Mouse (Mus musculus): ENCODE results near the gene Slfn14. TPM values are rescaled to one million over a fixed set of nuclear protein-coding genes. Genes with fewer than 3 reads are reported as not detected.
A peak's percentile ranks its signal among the peaks of the same experiment; 100 is the strongest.
"Not testable (repeated sequence)": the region's sequence is repeated elsewhere in the genome, so short reads cannot be mapped to it uniquely, and the experiment has no call there.

Gene Slfn14
- total and polyA plus RNA-seq, 3 experiments: 0.04 to 0.19 TPM; not detected in 1

- H3K79me2 ChIP-seq (ENCODE audit: control insufficient read depth, insufficient read depth, low read length, poor library complexity): peaks cover 19% of the 10 kb centered on the region
- peaks cover 11 to 19% of the 10 kb centered on the region in 2 experiments for H3K4me1 ChIP-seq (ENCODE audit: control insufficient read depth in 1 of 2, insufficient read depth in 2 of 2, low read length in 2 of 2)
- peaks cover 17 to 38% of the 10 kb centered on the region in 2 experiments for H3K36me3 ChIP-seq (ENCODE audit: control insufficient read depth in 1 of 2, insufficient read depth in 2 of 2, low read length in 2 of 2)
- not testable (repeated sequence) for DNase-seq (ENCODE audit: low read depth, low spot score); H3K4me3 ChIP-seq (ENCODE audit: control insufficient read depth in 1 of 2, insufficient read depth in 1 of 2, low read depth in 2 of 2, low read length in 2 of 2); H3K27me3 ChIP-seq (ENCODE audit: control insufficient read depth in 1 of 2, insufficient read depth in 2 of 2, low read length in 2 of 2); H3K27ac ChIP-seq (ENCODE audit: control insufficient read depth, low read depth, low read length); H3K9ac ChIP-seq (ENCODE audit: control insufficient read depth, low read depth, low read length, poor library complexity, severe bottlenecking); H3K9me3 ChIP-seq (replicated peaks; ENCODE audit: insufficient read depth, low read length)
- TF ChIP-seq TCF12 (IDR thresholded peaks at IDR 0.05; ENCODE audit: low read depth, low read length): 0 out of 2 replicates have a peak, but pooled peaks have one; percentile 34
Observed at GRCm38 (mm10) chr11:83233621-83234020, 52.9 kb downstream of the Slfn14 start.

- Histone ChIP-seq H3K27me3 (ENCODE audit: control insufficient read depth in 1 of 2, insufficient read depth in 2 of 2, low read length in 2 of 2) (no peaks in the 10 kb centered on the region), H3K9me3 (replicated peaks; ENCODE audit: insufficient read depth, low read length) (no peaks in the 10 kb centered on the region), H3K36me3 (ENCODE audit: control insufficient read depth in 1 of 2, insufficient read depth in 2 of 2, low read length in 2 of 2) (peaks cover 27 to 42% of the 10 kb centered on the region in 2 experiments), H3K4me3 (ENCODE audit: control insufficient read depth in 1 of 2, insufficient read depth in 1 of 2, low read depth in 2 of 2, low read length in 2 of 2) (no peak overlapping the region), H3K9ac (ENCODE audit: control insufficient read depth, low read depth, low read length, poor library complexity, severe bottlenecking) (no peak overlapping the region), H3K27ac (ENCODE audit: control insufficient read depth, low read depth, low read length) (no peak overlapping the region), H3K4me1 (ENCODE audit: control insufficient read depth in 1 of 2, insufficient read depth in 2 of 2, low read length in 2 of 2) (peaks cover 3 to 25% of the 10 kb centered on the region in 2 experiments; a peak in 3 of 4 replicates), H3K79me2 (ENCODE audit: control insufficient read depth, insufficient read depth, low read length, poor library complexity) (peaks cover 32% of the 10 kb centered on the region)
- DNase-seq (ENCODE audit: low read depth, low spot score): peak; percentile 80
- no peak for TF ChIP-seq BHLHE40 (IDR thresholded peaks at IDR 0.05; ENCODE audit: borderline replicate concordance, low read depth, low read length)
- no peak for TF ChIP-seq UBTF (IDR thresholded peaks at IDR 0.05; ENCODE audit: borderline replicate concordance, insufficient read depth, low read depth, low read length)
- peak in 1 of 2 experiments; percentile 46; a peak in 1 of 4 replicates for TF ChIP-seq POLR2A (IDR thresholded peaks at IDR 0.05; ENCODE audit: control insufficient read depth in 1 of 2, insufficient read depth in 1 of 2, low read depth in 1 of 2, low read length in 2 of 2, poor library complexity in 1 of 2)
- peak; percentile 40; the same call in 1 of the 2 replicates for TF ChIP-seq SMC3 (IDR thresholded peaks at IDR 0.05; ENCODE audit: low read depth, low read length)
- no peak for TF ChIP-seq TBP (IDR thresholded peaks at IDR 0.05; ENCODE audit: low read depth, low read length)
- TF ChIP-seq ZMIZ1 (IDR thresholded peaks at IDR 0.05; ENCODE audit: low read depth, low read length): no peak
- TF ChIP-seq CTCF (IDR thresholded peaks at IDR 0.05 in 2 of 3, conservative IDR thresholded peaks at IDR 0.05 in 1 of 3; ENCODE audit: control insufficient read depth in 1 of 3, insufficient read depth in 1 of 3, low read depth in 2 of 3, low read length in 3 of 3, poor library complexity in 1 of 3, severe bottlenecking in 1 of 3): peak; percentile 46 to 75 (median 69)
- peak; percentile 28; the same call in 1 of the 2 replicates for TF ChIP-seq ZC3H11A (IDR thresholded peaks at IDR 0.05; ENCODE audit: low read depth, low read length)
- peak; percentile 51 for TF ChIP-seq RAD21 (IDR thresholded peaks at IDR 0.05; ENCODE audit: low read depth, low read length)
- no peak for TF ChIP-seq POLR2AphosphoS5 (IDR thresholded peaks at IDR 0.05; ENCODE audit: borderline replicate concordance, low read depth, low read length)
Observed at GRCm38 (mm10) chr11:83230966-83231365, 55.6 kb downstream of the Slfn14 start.

- peaks cover 3 to 25% of the 10 kb centered on the region in 2 experiments; a peak in 3 of 4 replicates for H3K4me1 ChIP-seq (ENCODE audit: control insufficient read depth in 1 of 2, insufficient read depth in 2 of 2, low read length in 2 of 2)
- H3K4me3 ChIP-seq (ENCODE audit: control insufficient read depth in 1 of 2, insufficient read depth in 1 of 2, low read depth in 2 of 2, low read length in 2 of 2): no peak overlapping the region
- H3K9ac ChIP-seq (ENCODE audit: control insufficient read depth, low read depth, low read length, poor library complexity, severe bottlenecking): no peak overlapping the region
- H3K27me3 ChIP-seq (ENCODE audit: control insufficient read depth in 1 of 2, insufficient read depth in 2 of 2, low read length in 2 of 2): no peaks in the 10 kb centered on the region
- peaks cover 36 to 42% of the 10 kb centered on the region in 2 experiments for H3K36me3 ChIP-seq (ENCODE audit: control insufficient read depth in 1 of 2, insufficient read depth in 2 of 2, low read length in 2 of 2)
- peak; percentile 40 for DNase-seq (ENCODE audit: low read depth, low spot score)
- H3K79me2 ChIP-seq (ENCODE audit: control insufficient read depth, insufficient read depth, low read length, poor library complexity): peaks cover 51% of the 10 kb centered on the region
- no peak overlapping the region for H3K27ac ChIP-seq (ENCODE audit: control insufficient read depth, low read depth, low read length)
- no peaks in the 10 kb centered on the region for H3K9me3 ChIP-seq (replicated peaks; ENCODE audit: insufficient read depth, low read length)
- TF ChIP-seq USF1 (IDR thresholded peaks at IDR 0.05; ENCODE audit: low read depth, low read length) (no peak), ZNF384 (IDR thresholded peaks at IDR 0.05; ENCODE audit: low read depth, low read length) (no peak), CHD2 (IDR thresholded peaks at IDR 0.05; ENCODE audit: low read length) (no peak), USF2 (IDR thresholded peaks at IDR 0.05; ENCODE audit: borderline replicate concordance in 1 of 2, insufficient read depth in 1 of 2, low read depth in 1 of 2, low read length in 2 of 2) (no peak), ZC3H11A (IDR thresholded peaks at IDR 0.05; ENCODE audit: low read depth, low read length) (no peak), MAFK (IDR thresholded peaks at IDR 0.05; ENCODE audit: borderline replicate concordance, low read depth, low read length) (no peak), GATA1 (IDR thresholded peaks at IDR 0.05; ENCODE audit: low read depth, low read length) (peak; percentile 53), MYC (IDR thresholded peaks at IDR 0.05; ENCODE audit: low read depth, low read length) (no peak), POLR2A (IDR thresholded peaks at IDR 0.05; ENCODE audit: control insufficient read depth in 1 of 2, insufficient read depth in 1 of 2, low read depth in 1 of 2, low read length in 2 of 2, poor library complexity in 1 of 2) (peak in 1 of 2 experiments; percentile 48; a peak in 2 of 4 replicates), SIN3A (IDR thresholded peaks at IDR 0.05; ENCODE audit: low read length) (no peak), TAL1 (IDR thresholded peaks at IDR 0.05; ENCODE audit: low read length) (no peak), UBTF (IDR thresholded peaks at IDR 0.05; ENCODE audit: borderline replicate concordance, insufficient read depth, low read depth, low read length) (no peak), MXI1 (IDR thresholded peaks at IDR 0.05; ENCODE audit: low read depth, low read length) (no peak; the same call in 1 of the 2 replicates), NRF1 (IDR thresholded peaks at IDR 0.05; ENCODE audit: insufficient read depth, low read depth, low read length, poor library complexity, severe bottlenecking) (no peak), CHD1 (IDR thresholded peaks at IDR 0.05; ENCODE audit: low read depth, low read length) (no peak)
Observed at GRCm38 (mm10) chr11:83227926-83228723, 58.4 kb downstream of the Slfn14 start.
